In the genomic region with DNA sequence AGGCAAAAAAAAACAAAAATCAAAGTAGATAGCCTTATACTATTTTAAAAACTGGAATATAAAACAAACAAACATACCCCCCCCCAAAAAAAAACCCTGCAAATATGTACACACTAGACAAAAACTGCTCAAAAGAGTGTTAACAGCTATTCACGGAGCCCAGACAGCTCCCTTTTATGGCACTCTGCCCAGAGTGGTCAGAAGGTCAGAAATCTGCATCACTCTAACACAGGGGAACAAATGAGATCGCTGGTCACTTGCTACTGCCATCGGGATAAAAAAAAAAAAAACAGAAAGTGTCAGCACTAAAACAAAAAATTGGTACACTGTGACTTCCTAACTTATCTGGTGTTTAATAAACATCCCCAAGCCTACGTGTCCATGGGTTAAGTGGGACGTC, we compare ENCODE assay signal across 8 mouse cellular contexts.
DNase-seq lines count a peak whose midpoint lies in the region; ATAC-seq lines count a peak whose summit lies in the region.

No protein-coding gene starts in this region.

- 60% methylated on average over 5 of the region's 5 CpGs for WGBS in limb, embryonic 12.5 days
- WGBS in limb, embryonic 10.5 days: 68% methylated on average over 5 of the region's 5 CpGs

- no peak overlapping the region for H3K4me2 ChIP-seq in limb, embryonic 12.5 days

- H3K27ac ChIP-seq in limb, embryonic 12.5 days: peak overlapping the region; percentile 71; the same call in 1 of the 2 replicates
- H3K27ac ChIP-seq in limb, embryonic 10.5 days: no peak overlapping the region

- no peak for ATAC-seq in limb, embryonic 12.5 days (ENCODE audit: insufficient number of reproducible peaks, insufficient read depth, low FRiP score, low TSS enrichment, low read depth)

- 0 out of 2 replicates have a peak, but pooled peaks cover 2% of the 10 kb centered on the region for H3K4me1 ChIP-seq in limb, embryonic 12.5 days (replicated peaks)
- H3K4me1 ChIP-seq in limb, embryonic 10.5 days: no peaks in the 10 kb centered on the region

- H3K27me3 ChIP-seq in limb, embryonic 12.5 days: no peaks in the 10 kb centered on the region
- H3K27me3 ChIP-seq in limb, embryonic 10.5 days (ENCODE audit: low read depth, poor library complexity, severe bottlenecking): peaks cover 19% of the 10 kb centered on the region; the same call in 1 of the 2 replicates

- no peak overlapping the region for H3K9ac ChIP-seq in limb, embryonic 12.5 days (replicated peaks)

- H3K36me3 ChIP-seq in limb, embryonic 12.5 days: peaks cover 4% of the 10 kb centered on the region; the same call in 1 of the 2 replicates
- H3K36me3 ChIP-seq in limb, embryonic 10.5 days: no peaks in the 10 kb centered on the region

- no peaks in the 10 kb centered on the region for H3K9me3 ChIP-seq in limb, embryonic 12.5 days
- H3K9me3 ChIP-seq in limb, embryonic 10.5 days (replicated peaks): no peaks in the 10 kb centered on the region

- H3K4me3 ChIP-seq in limb, embryonic 12.5 days (replicated peaks): no peak overlapping the region
- H3K4me3 ChIP-seq in limb, embryonic 10.5 days: no peak overlapping the region

- DNase-seq in embryo, embryonic 11 days: peak; percentile 10
- DNase-seq in embryo, embryonic 10 days (ENCODE audit: low spot score): no peak
- DNase-seq in limb, embryonic 10.5 days (ENCODE audit: low spot score): no peak
- peak; percentile 27 to 44 for DNase-seq in kidney, adult 8-10 months
- peak; percentile 30 for DNase-seq in lung, postnatal 36 days
- DNase-seq in thymus, postnatal 36 days: no peak
- DNase-seq in T-cell, adult 2 months (ENCODE audit: low spot score): no peak

Comparison
In these comparisons a context has a peak if more than half of its experiments do, and no peak if none do; other contexts are left out.
1. DNase-seq: peak in embryo, embryonic 11 days (single experiment), kidney, adult 8-10 months (2 of 2) and lung, postnatal 36 days (single experiment); none in embryo, embryonic 10 days (single experiment), limb, embryonic 10.5 days (single experiment), thymus, postnatal 36 days (0 of 2) and T-cell, adult 2 months (single experiment).